Mouse (Mus musculus): ENCODE data around the gene Vps52.

Gene Vps52

GRCm38 (mm10) chr17:33955555-33956214 lies at the start of gene Vps52, which contains the start of gene Rps18:
Gene Vps52 (plus strand): TSS chr17:33955812.
Gene Rps18 (minus strand): TSS chr17:33956001.
- DNase-seq (ENCODE audit: low read depth) = peak; percentile 92

- DNase-seq (ENCODE audit: low read depth) = no peak
Observed at GRCm38 (mm10) chr17:33908331-33909076, 47.1 kb upstream of the Vps52 start.

GRCm38 (mm10) chr17:33909077-33909868 lies 46.3 kb upstream of the Vps52 start, which contains the start of gene Daxx:
Gene Daxx (plus strand): TSS chr17:33909414.
- peak; percentile 95 for DNase-seq (ENCODE audit: low read depth)

GRCm38 (mm10) chr17:33909869-33910250 lies 45.8 kb upstream of the Vps52 start:
- DNase-seq (ENCODE audit: low read depth) = no peak

GRCm38 (mm10) chr17:33910346-33911051 lies 45.1 kb upstream of the Vps52 start:
- DNase-seq (ENCODE audit: low read depth) = no peak

- DNase-seq (ENCODE audit: low read depth) = no peak
Observed at GRCm38 (mm10) chr17:33911052-33911812, 44.4 kb upstream of the Vps52 start.

- no peak for DNase-seq (ENCODE audit: low read depth)
Observed at GRCm38 (mm10) chr17:33911813-33912414, 43.7 kb upstream of the Vps52 start.

GRCm38 (mm10) chr17:33913264-33913663 lies 42.3 kb upstream of the Vps52 start:
- no peak for DNase-seq (ENCODE audit: low read depth)

GRCm38 (mm10) chr17:33913905-33914304 lies 41.7 kb upstream of the Vps52 start:
- no peak for DNase-seq (ENCODE audit: low read depth)

- no peak for DNase-seq (ENCODE audit: low read depth)
Observed at GRCm38 (mm10) chr17:33914969-33915391, 40.6 kb upstream of the Vps52 start.

- peak; percentile 93 for DNase-seq (ENCODE audit: low read depth)
Observed at GRCm38 (mm10) chr17:33915671-33916250, 39.9 kb upstream of the Vps52 start, which contains the start of the genes Tapbp and Zbtb22. Gene Tapbp (plus strand): TSS chr17:33915899. Gene Zbtb22 (plus strand): TSS chr17:33915904.

GRCm38 (mm10) chr17:33916294-33916693 lies 39.3 kb upstream of the Vps52 start:
- DNase-seq (ENCODE audit: low read depth) = no peak

GRCm38 (mm10) chr17:33916847-33917655 lies 38.6 kb upstream of the Vps52 start:
- no peak for DNase-seq (ENCODE audit: low read depth)

- DNase-seq (ENCODE audit: low read depth) = no peak
Observed at GRCm38 (mm10) chr17:33917656-33918292, 37.8 kb upstream of the Vps52 start.

GRCm38 (mm10) chr17:33918293-33919203 lies 37.1 kb upstream of the Vps52 start:
- DNase-seq (ENCODE audit: low read depth) = no peak

GRCm38 (mm10) chr17:33919351-33920281 lies 36.0 kb upstream of the Vps52 start:
- DNase-seq (ENCODE audit: low read depth) = peak; percentile 91
